Mouse (Mus musculus): Measurements from ENCODE around the gene Retnla. TPM values are rescaled to one million over a fixed set of nuclear protein-coding genes. Genes with fewer than 3 reads are reported as not detected.

Gene Retnla
- total RNA-seq, 1 experiment = not detected

DNA sequence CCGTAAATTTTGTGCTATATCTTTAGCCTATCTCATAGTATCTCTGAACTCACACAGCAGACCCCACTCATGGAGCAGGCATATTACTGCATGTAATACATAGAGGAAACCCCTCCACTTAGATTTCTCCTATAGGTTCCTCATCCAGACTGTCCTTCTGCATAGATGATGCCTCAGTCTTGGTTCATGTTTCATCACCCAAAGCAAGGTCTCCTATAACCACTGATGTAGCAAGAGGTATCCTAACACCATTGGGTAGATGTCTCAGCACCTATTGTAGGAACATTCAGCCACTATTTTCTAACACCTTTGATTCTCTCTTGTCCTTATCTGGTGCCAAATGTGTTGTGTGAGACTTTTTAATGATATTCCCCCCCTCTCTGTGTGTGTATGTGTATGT lies 29.4 kb downstream of the Retnla start:
- in situ Hi-C loops (cut with MboI; ENCODE audit: low sequenced_read_pairs in 2 of 2, unreplicated experiment in 2 of 2) = no loop called here
- Histone ChIP-seq H3K9me3 (ENCODE audit: control insufficient read depth, insufficient read depth, low read depth, low read length) (no peaks in the 10 kb centered on the region), H3K9ac (ENCODE audit: insufficient read depth, low read depth, low read length, poor library complexity, severe bottlenecking) (no peak overlapping the region), H3K36me3 (ENCODE audit: control insufficient read depth, insufficient read depth, low read length, poor library complexity, severe bottlenecking) (no peaks in the 10 kb centered on the region), H3K4me3 (ENCODE audit: insufficient read depth in 1 of 2, low read depth in 1 of 2, low read length in 2 of 2, poor library complexity in 1 of 2, severe bottlenecking in 1 of 2) (no peak overlapping the region), H3K4me1 (ENCODE audit: control insufficient read depth in 2 of 2, insufficient read depth in 2 of 2, low read length in 2 of 2, poor library complexity in 1 of 2) (peaks cover 0 to 3% of the 10 kb centered on the region in 2 experiments; a peak in 2 of 4 replicates), H3K27ac (ENCODE audit: insufficient read depth, low read depth, low read length, poor library complexity, severe bottlenecking) (no peak overlapping the region)
- DNase-seq (ENCODE audit: low read depth, low spot score) = no peak
- TF ChIP-seq ZC3H11A (IDR thresholded peaks at IDR 0.05; ENCODE audit: borderline replicate concordance, low read depth, low read length) = no peak
- TF ChIP-seq CHD2 (IDR thresholded peaks at IDR 0.05; ENCODE audit: low read depth, low read length) = no peak
- TF ChIP-seq ZNF384 (IDR thresholded peaks at IDR 0.05; ENCODE audit: low read depth, low read length) = no peak

DNA sequence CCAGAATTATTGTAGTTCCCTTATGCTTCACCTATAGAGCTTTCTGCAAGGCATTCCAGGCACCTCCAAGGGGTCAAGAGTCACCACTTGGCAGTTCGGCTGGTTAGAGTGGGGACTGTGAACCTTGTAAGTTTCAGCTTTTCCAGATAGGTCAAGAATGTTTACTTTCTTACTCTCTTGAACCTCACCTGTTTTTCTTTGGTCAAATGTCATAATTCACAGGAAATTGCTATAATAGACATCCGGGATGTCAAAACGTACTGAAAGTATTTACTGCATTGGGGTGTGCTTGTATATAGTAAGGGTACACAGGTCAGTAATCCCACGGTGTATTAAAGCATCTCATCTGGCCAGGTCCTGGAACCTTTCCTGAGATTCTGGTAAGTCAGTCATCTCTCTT lies 30.0 kb downstream of the Retnla start, which contains the start of gene Retnlg:
TSS of gene Retnlg (plus strand) at position 301 of the 400 bp plus-strand sequence.
- in situ Hi-C loops (cut with MboI; ENCODE audit: low sequenced_read_pairs in 2 of 2, unreplicated experiment in 2 of 2) = no loop called here
- DNase-seq (ENCODE audit: low read depth, low spot score) = no peak
- TF ChIP-seq ZC3H11A (IDR thresholded peaks at IDR 0.05; ENCODE audit: borderline replicate concordance, low read depth, low read length) (no peak), CHD2 (IDR thresholded peaks at IDR 0.05; ENCODE audit: low read depth, low read length) (no peak), MAFK (IDR thresholded peaks at IDR 0.05; ENCODE audit: insufficient read depth, low read depth, low read length) (no peak), HCFC1 (IDR thresholded peaks at IDR 0.05; ENCODE audit: borderline replicate concordance, insufficient read depth, low read length) (no peak), ZNF384 (IDR thresholded peaks at IDR 0.05; ENCODE audit: low read depth, low read length) (no peak)
- H3K4me3 ChIP-seq (ENCODE audit: insufficient read depth in 1 of 2, low read depth in 1 of 2, low read length in 2 of 2, poor library complexity in 1 of 2, severe bottlenecking in 1 of 2) = no peak within 1 kb of the TSS
- H3K9ac ChIP-seq (ENCODE audit: insufficient read depth, low read depth, low read length, poor library complexity, severe bottlenecking) = no peak within 1 kb of the TSS
- H3K36me3 ChIP-seq (ENCODE audit: control insufficient read depth, insufficient read depth, low read length, poor library complexity, severe bottlenecking) = no peaks in the 10 kb centered on the region
- H3K4me1 ChIP-seq (ENCODE audit: control insufficient read depth in 2 of 2, insufficient read depth in 2 of 2, low read length in 2 of 2, poor library complexity in 1 of 2) = peaks cover 0 to 3% of the 10 kb centered on the region in 2 experiments; a peak in 2 of 4 replicates
- no peaks in the 10 kb centered on the region for H3K9me3 ChIP-seq (ENCODE audit: control insufficient read depth, insufficient read depth, low read depth, low read length)
- H3K27ac ChIP-seq (ENCODE audit: insufficient read depth, low read depth, low read length, poor library complexity, severe bottlenecking) = no peak within 1 kb of the TSS

DNA sequence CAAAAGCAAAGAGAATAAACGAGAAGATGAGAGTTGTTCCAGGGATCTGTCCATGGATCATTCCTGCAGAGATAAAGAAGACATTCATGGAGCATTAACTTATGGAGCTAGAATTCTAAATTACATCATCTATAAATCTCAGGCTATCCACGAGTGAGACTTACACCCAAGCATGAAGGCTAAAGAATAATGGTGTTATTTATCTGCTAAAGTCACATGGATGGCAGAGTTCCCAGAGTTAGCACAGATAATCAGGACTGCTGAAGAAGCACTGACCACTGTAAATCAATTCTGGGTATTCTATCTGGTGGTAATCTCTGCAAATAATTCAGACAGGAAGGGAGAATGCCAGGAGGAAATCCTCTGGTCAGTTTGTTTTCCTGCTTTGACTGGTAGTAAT lies 48.4 kb downstream of the Retnla start:
- DNase-seq (ENCODE audit: low read depth, low spot score) = no peak
- no peak for TF ChIP-seq ZNF384 (IDR thresholded peaks at IDR 0.05; ENCODE audit: low read depth, low read length)
- no peak for TF ChIP-seq HCFC1 (IDR thresholded peaks at IDR 0.05; ENCODE audit: borderline replicate concordance, insufficient read depth, low read length)
- no peak for TF ChIP-seq ZC3H11A (IDR thresholded peaks at IDR 0.05; ENCODE audit: borderline replicate concordance, low read depth, low read length)
- TF ChIP-seq CHD2 (IDR thresholded peaks at IDR 0.05; ENCODE audit: low read depth, low read length) = no peak
- TF ChIP-seq MAFK (IDR thresholded peaks at IDR 0.05; ENCODE audit: insufficient read depth, low read depth, low read length) = no peak
- no peak overlapping the region for H3K9ac ChIP-seq (ENCODE audit: insufficient read depth, low read depth, low read length, poor library complexity, severe bottlenecking)
- no peak overlapping the region for H3K4me3 ChIP-seq (ENCODE audit: insufficient read depth in 1 of 2, low read depth in 1 of 2, low read length in 2 of 2, poor library complexity in 1 of 2, severe bottlenecking in 1 of 2)
- no peaks in the 10 kb centered on the region for H3K36me3 ChIP-seq (ENCODE audit: control insufficient read depth, insufficient read depth, low read length, poor library complexity, severe bottlenecking)
- in situ Hi-C loops (cut with MboI; ENCODE audit: low sequenced_read_pairs in 2 of 2, unreplicated experiment in 2 of 2) = no loop called here
- no peaks in the 10 kb centered on the region for H3K9me3 ChIP-seq (ENCODE audit: control insufficient read depth, insufficient read depth, low read depth, low read length)
- no peaks in the 10 kb centered on the region for H3K4me1 ChIP-seq (ENCODE audit: control insufficient read depth in 2 of 2, insufficient read depth in 2 of 2, low read length in 2 of 2, poor library complexity in 1 of 2)
- no peak overlapping the region for H3K27ac ChIP-seq (ENCODE audit: insufficient read depth, low read depth, low read length, poor library complexity, severe bottlenecking)

Other genes with a start within 250 kb of the Retnla start
- not detected in 2 replicates for gene Trat1, start 70.5 kb upstream of the Retnla start, total RNA-seq (2012; rRNA removed)
- not detected in 2 replicates for gene Retnlb, start 25.7 kb upstream of the Retnla start, total RNA-seq (2012; rRNA removed)
- gene Retnlg, start 30.1 kb downstream of the Retnla start, total RNA-seq (2012; rRNA removed) = not detected in 2 replicates
- gene Dzip3, start 151.6 kb downstream of the Retnla start, total RNA-seq (2012; rRNA removed) = 29.2 and 37.8 TPM in 2 replicates
- gene Cip2a, start 151.6 kb downstream of the Retnla start, total RNA-seq (2012; rRNA removed) = 43.6 and 48.8 TPM in 2 replicates
- 0.04 TPM in 1 of 2 replicates, not detected in the other for gene Myh15, start 214.9 kb downstream of the Retnla start, total RNA-seq (2012; rRNA removed)